Mouse (Mus musculus): ENCODE measurements around the gene Jarid2.

Jarid2 gene

GRCm38 (mm10) chr13:44837445-44837844 lies 108.2 kb downstream of the Jarid2 start:
- no peak for TF ChIP-seq GATA4 (IDR thresholded peaks at IDR 0.05; ENCODE audit: insufficient replicate concordance, low read length)

GRCm38 (mm10) chr13:44839866-44840835 lies 110.9 kb downstream of the Jarid2 start:
- peak; percentile 28; the same call in 1 of the 2 replicates for TF ChIP-seq GATA4 (IDR thresholded peaks at IDR 0.05; ENCODE audit: insufficient replicate concordance, low read length)

GRCm38 (mm10) chr13:44851426-44851825 lies 122.2 kb downstream of the Jarid2 start:
- no peak for TF ChIP-seq GATA4 (IDR thresholded peaks at IDR 0.05; ENCODE audit: insufficient replicate concordance, low read length)

GRCm38 (mm10) chr13:44852024-44852423 lies 122.8 kb downstream of the Jarid2 start:
- no peak for TF ChIP-seq GATA4 (IDR thresholded peaks at IDR 0.05; ENCODE audit: insufficient replicate concordance, low read length)

DNA sequence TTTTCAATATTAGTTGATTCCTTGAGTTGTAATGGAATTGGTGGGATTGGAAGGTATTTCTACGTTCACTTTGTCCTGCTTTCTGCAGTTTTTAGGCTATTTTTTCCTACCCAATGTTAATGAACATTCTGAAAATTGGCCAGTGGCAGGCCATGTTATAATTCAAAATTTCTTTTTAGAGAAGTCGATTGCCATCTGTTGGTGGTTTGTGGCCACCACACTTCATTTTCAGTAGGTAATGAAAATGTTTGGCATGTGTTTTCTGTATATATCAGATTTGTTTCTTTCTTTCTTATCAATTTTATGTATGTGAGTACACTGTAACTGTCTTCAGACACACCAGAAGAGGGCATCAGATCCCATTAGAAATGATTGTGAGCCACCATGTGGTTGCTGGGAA lies 136.3 kb downstream of the Jarid2 start:
- no peak for TF ChIP-seq GATA4 (IDR thresholded peaks at IDR 0.05; ENCODE audit: insufficient replicate concordance, low read length)

DNA sequence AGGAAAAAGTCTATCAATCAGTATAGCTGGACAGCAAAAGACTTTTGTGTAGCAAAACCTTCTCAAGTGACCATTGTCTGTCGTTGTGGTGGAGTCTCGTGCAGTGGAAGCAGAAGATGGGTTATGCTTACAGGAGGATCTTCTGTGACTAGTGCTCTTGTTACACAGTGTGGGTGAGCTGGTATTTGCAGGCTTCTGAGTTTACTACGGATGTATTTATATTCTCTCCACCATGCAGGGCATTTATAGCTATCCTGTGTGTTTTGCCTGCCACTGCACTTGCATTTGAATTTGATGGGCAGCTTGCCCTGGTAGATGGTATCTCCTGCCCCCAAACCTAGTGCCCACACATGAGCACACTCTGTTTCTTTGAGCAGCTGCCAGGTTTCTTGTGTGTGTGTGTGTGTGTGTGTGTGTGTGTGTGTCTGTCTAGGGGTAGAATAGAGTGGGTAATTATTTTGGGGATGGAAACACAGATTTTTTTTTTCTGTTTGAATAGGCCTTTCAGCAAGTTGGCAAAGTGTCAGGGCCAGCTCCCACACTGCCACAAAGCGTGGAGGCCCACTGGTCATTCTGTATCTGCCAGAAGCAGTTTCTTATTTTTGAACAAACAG lies 138.9 kb downstream of the Jarid2 start:
- no peak for TF ChIP-seq GATA4 (IDR thresholded peaks at IDR 0.05; ENCODE audit: insufficient replicate concordance, low read length)

GRCm38 (mm10) chr13:44876799-44877198 lies 147.5 kb downstream of the Jarid2 start:
- TF ChIP-seq GATA4 (IDR thresholded peaks at IDR 0.05; ENCODE audit: insufficient replicate concordance, low read length), result no peak

DNA sequence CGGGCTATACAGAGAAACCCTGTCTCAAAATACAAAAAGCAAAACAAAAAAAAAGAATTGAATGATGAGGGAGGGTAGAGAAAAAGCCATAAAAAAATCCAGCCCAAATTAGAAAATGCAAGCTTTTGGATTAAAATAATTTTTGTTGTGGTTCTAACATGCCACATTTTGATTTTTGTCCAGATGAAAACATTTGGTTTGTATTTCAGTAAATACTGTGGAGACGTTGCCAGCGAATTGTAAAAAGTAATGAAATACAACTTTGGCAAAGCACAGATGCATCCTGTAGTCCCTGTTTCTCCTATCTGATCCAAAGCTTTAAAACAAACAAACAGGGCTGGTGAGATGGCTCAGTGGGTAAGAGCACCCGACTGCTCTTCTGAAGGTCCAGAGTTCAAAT lies 151.7 kb downstream of the Jarid2 start:
- no peak for TF ChIP-seq GATA4 (IDR thresholded peaks at IDR 0.05; ENCODE audit: insufficient replicate concordance, low read length)

- TF ChIP-seq GATA4 (IDR thresholded peaks at IDR 0.05; ENCODE audit: insufficient replicate concordance, low read length), result no peak
Observed at GRCm38 (mm10) chr13:44886221-44886620, 156.9 kb downstream of the Jarid2 start.

DNA sequence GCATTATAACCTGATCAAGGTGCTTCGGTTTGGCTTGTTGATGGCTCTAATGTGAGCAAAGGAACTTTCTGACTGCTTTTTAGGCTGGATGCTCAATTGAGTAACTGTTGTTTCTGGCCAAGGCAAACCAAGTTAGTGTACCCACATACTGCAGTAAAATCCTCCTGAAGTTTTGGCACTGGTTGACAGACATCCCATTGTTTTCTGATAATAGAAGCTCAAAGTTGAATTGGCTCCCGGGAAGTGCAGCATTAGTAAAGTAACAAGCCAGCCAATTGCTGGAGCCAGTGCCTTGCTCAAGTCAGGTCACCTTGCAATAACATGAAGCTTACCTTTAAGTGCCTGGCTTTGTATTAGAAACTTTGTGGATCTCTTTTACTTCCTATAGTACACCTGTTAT lies 161.3 kb downstream of the Jarid2 start:
- TF ChIP-seq GATA4 (IDR thresholded peaks at IDR 0.05; ENCODE audit: insufficient replicate concordance, low read length), result no peak

DNA sequence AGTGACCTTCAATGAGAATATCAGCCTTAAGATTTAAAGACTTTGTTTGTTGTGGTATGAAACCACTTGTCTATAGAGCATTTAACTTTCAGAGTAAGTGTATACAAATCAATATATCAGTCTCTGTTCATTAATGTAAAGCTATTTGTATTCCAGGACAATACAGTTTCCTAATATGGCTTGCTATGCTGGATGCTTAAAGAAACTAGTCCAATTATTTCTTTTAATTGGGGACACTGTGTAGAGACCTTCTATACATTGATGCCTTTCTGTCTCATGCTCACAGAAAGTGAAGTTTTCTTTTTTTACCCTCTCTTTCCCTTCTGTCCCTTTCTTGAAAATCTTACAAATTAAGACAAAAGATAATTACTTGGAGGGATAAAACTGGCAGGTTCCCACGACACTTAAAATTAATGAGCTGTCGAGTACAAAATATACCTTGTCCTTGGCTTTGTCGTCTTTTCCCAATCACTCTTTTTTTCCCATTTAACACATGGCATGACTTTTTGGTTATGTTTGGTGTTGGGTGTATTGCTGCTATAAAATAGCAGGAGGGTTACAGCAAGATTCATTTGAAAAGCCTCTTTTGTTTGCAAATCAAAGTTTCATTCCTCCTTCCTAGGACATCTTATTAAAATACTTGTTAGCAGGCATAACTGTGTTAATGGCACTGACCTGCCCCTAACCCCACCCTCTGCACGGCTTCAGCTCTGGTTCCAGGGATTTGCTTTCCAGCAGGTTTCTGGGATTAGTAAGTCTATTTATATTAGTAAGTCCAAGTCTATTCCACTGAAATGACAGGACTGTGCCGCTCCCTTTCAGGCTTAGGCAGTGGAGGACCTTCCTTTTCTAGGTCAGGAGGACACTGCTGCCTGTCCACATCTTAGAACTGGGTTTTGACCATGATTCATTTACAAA lies 162.8 kb downstream of the Jarid2 start:
- TF ChIP-seq GATA4 (IDR thresholded peaks at IDR 0.05; ENCODE audit: insufficient replicate concordance, low read length), result no peak

GRCm38 (mm10) chr13:44896211-44896610 lies 166.9 kb downstream of the Jarid2 start:
- no peak for TF ChIP-seq GATA4 (IDR thresholded peaks at IDR 0.05; ENCODE audit: insufficient replicate concordance, low read length)

DNA sequence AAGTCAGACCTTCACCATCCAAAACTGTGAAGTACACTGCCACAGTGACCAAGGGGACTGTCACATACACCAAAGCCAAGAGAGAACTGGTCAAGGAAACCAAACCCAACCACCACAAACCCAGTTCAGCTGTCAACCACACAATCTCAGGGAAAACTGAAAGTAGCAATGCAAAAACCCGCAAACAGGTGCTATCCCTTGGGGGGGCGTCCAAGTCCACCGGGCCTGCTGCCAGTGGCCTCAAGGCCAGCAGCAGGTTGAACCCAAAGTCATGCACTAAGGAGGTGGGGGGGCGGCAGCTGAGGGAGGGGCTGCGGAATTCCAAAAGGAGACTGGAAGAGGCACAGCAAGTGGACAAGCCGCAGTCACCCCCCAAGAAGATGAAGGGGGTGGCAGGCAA lies 173.0 kb downstream of the Jarid2 start:
- no peak for TF ChIP-seq GATA4 (IDR thresholded peaks at IDR 0.05; ENCODE audit: insufficient replicate concordance, low read length)

- no peak for TF ChIP-seq GATA4 (IDR thresholded peaks at IDR 0.05; ENCODE audit: insufficient replicate concordance, low read length)
Observed at GRCm38 (mm10) chr13:44903416-44903815, 174.1 kb downstream of the Jarid2 start.

DNA sequence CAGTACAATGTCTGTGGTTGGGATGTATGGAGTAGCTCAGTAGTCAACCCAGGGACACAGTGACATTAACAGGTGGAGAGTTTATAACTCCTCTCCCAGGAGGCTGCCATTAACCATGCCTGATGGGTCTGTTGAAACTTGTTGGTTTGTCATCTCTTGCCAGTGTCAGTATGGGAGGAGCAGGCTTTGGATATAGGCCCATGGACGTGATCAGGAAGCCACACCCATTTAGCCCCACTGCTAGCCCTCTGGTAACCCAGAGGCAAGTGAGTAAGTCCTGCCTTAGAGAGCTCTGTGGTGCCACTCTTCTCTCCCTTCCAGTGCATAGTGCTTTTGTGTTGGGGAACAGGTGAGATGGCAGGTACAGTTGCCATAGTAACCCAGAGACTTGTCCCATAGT lies 175.0 kb downstream of the Jarid2 start:
- no peak for TF ChIP-seq GATA4 (IDR thresholded peaks at IDR 0.05; ENCODE audit: insufficient replicate concordance, low read length)

All from liver, adult (tissue).